Mouse (Mus musculus): ENCODE results near the gene Ces2f. TPM values are rescaled to one million over a fixed set of nuclear protein-coding genes. Genes with fewer than 3 reads are reported as not detected.

The Ces2f gene
- polyA plus RNA-seq (2012; rRNA removed; ENCODE audit: low replicate concordance) = 0.24 TPM in 1 of 2 replicates, not detected in the other

DNA sequence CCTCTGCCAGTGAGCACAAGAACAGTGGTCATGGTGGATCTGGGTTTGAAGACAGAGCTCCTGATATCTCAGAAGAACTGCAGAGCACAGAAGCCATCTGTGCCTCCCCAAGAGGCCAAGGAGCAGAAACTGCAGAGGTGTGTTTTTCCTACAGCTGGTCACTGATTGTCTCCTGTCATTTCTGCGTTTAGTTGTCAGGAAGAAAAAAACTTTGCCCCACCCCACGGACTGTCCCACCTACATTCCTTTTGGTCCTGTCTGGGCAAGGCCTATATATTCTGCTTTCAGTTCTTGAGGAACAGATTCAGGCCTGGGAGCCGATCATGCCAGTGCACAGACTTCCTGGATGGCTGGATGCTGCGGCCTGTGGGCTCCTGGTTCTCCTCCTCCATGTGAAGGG is at the start of gene Ces2f:
Gene Ces2f, plus strand, starts transcription at position 301 of the 400 bp plus-strand sequence.

DNA sequence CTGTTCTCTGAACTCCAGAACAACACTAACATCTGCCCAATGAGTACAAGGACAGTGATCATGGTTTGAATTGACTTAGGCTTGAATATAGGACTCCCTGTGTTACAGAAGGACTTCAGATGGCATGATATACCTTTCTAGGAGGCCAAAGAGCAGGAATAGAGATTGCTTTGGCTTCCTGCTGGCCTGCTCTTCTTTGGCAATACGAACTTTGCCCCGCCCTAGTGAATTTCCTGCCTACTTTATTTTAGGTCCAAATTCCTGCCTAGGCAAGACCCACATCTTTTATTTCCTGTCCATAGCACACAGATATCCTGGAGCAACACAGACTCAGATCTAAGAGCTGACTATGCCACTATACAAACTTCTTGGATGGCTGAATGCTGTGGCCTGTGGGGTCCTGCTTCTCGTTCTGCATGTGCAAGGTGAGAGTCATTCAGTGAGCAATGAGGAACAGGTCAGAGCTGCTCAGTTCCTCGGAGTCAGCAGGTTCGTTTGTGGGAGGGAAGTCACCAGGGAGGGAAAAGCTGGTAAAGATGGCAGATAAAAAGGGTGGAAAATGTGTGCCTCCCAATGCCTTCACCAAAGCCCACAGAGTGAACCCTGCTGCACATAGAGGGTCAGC is 21.1 kb upstream of the Ces2f start, which contains the start of gene Ces2e:
Gene Ces2e, plus strand, starts transcription at position 289 of the 625 bp plus-strand sequence.

DNA sequence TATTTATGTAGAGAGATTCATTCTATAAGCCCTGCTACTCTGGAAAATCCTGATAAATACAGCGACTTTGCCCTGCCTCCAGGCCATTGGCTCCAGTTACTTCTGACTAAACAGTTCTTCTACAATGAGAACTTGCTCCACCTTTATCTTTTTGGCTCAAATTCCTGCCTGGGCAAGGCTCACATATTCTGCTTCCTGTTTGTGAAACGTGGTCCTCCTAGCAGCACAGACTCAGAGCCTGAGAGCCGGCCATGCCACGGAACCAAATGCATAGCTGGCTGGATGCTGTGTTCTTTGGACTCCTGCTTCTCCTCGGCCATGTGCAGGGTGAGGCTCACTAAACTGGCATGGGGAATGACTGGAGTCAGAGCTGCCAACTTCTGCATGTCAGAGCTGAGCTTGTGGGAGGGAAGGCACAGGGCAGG is 14.4 kb downstream of the Ces2f start, which contains the start of gene Ces2g:
Gene Ces2g, plus strand, starts transcription at position 182 of the 425 bp plus-strand sequence.

DNA sequence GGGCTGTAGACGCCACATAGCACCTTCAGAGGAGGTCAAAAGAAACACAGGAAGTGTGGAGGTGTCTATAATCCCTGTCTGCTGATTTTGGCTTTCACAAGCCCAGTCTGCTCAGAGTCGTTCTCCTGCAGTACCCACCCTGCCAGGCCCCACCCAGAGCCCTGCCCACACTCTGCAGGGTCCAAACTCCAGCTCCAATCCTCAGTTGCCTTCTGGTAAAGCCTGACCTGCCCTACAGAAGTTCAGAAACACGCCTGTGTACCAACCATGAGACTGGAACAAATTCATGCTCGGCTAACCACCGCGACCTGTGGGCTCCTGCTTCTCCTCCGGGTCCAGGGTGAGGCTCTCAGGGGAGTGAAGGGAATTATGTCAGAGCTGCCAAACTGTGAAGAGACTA is 53.4 kb downstream of the Ces2f start, which contains the start of gene Ces2h:
Gene Ces2h, plus strand, starts transcription at position 268 of the 400 bp plus-strand sequence.

Other genes starting within 250 kb of the Ces2f start
- 0.81 TPM in 1 of 2 replicates, not detected in the other for gene Ces2a, start 213.4 kb upstream of the Ces2f start, polyA plus RNA-seq (2012; rRNA removed; ENCODE audit: low replicate concordance)
- gene Ces2b, start 115.8 kb upstream of the Ces2f start, polyA plus RNA-seq (2012; rRNA removed; ENCODE audit: low replicate concordance) = 0.14 and 0.19 TPM in 2 replicates
- gene Ces2c, start 100.3 kb upstream of the Ces2f start, polyA plus RNA-seq (2012; rRNA removed; ENCODE audit: low replicate concordance) = 0.36 and 0.56 TPM in 2 replicates
- gene Ces2e, start 21.1 kb upstream of the Ces2f start, polyA plus RNA-seq (2012; rRNA removed; ENCODE audit: low replicate concordance) = 2.7 and 3.3 TPM in 2 replicates
- gene Ces2g, start 14.4 kb downstream of the Ces2f start, polyA plus RNA-seq (2012; rRNA removed; ENCODE audit: low replicate concordance) = 9.3 and 14.9 TPM in 2 replicates
- not detected in 2 replicates for gene Ces2h, start 53.5 kb downstream of the Ces2f start, polyA plus RNA-seq (2012; rRNA removed; ENCODE audit: low replicate concordance)
- gene Ces3a, start 101.2 kb downstream of the Ces2f start, polyA plus RNA-seq (2012; rRNA removed; ENCODE audit: low replicate concordance) = 0.06 and 3.1 TPM in 2 replicates
- gene Ces3b, start 136.4 kb downstream of the Ces2f start, polyA plus RNA-seq (2012; rRNA removed; ENCODE audit: low replicate concordance) = 1.4 TPM in 1 of 2 replicates, not detected in the other
- 0.83 TPM in 1 of 2 replicates, not detected in the other for gene Ces4a, start 184.4 kb downstream of the Ces2f start, polyA plus RNA-seq (2012; rRNA removed; ENCODE audit: low replicate concordance)
- gene Cbfb, start 223.3 kb downstream of the Ces2f start, polyA plus RNA-seq (2012; rRNA removed; ENCODE audit: low replicate concordance) = 10.1 and 12.8 TPM in 2 replicates